Mouse (Mus musculus): ENCODE measurements around the gene Gm28035. TPM values are rescaled to one million over a fixed set of nuclear protein-coding genes. Genes with fewer than 3 reads are reported as not detected.

Gm28035 gene
- total and polyA plus RNA-seq, 3 experiments = 0.27 to 0.64 (median 0.36) TPM

DNA sequence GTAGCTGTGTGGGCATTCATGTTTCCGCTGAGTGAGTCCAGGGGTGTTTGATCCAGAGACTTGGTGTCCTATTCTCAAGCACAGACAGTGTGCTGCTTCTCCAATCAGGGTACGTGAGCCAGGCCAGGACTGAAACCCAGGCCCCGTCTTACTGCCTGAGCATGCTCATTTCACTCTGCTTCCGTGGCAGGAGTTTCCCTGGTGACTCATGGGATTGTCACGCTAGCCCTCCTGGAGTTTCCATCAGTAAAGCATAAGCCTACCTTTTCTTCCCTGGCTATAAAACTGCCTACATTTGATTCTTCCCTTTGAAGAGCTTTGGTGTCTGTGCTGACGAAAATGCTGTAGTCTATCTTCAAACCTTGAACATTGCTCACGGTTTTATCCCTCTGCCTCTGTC, 82.7 kb downstream of the Gm28035 start:
- Histone ChIP-seq H3K4me2 (ENCODE audit: insufficient read depth, low read depth, poor library complexity, severe bottlenecking) (no peak overlapping the region), H3K36me3 (replicated peaks in 1 of 2; ENCODE audit: control insufficient read depth in 1 of 2, insufficient read depth in 1 of 2, low read length in 1 of 2) (peaks cover 70 to 93% of the 10 kb centered on the region in 2 experiments), H3K27me3 (replicated peaks) (no peaks in the 10 kb centered on the region), H3K9me3 (replicated peaks; ENCODE audit: low read length) (no peaks in the 10 kb centered on the region), H3K4me1 (ENCODE audit: control insufficient read depth in 1 of 2, insufficient read depth in 2 of 2) (no peaks in the 10 kb centered on the region), H3K27ac (ENCODE audit: insufficient read depth, low read depth) (no peak overlapping the region), H3K4me3 (replicated peaks in 1 of 3; ENCODE audit: low read depth in 2 of 3, low read length in 2 of 3, poor library complexity in 1 of 3) (no peak overlapping the region), H3K9ac (ENCODE audit: insufficient read depth, low read depth) (no peak overlapping the region), H3K79me2 (replicated peaks; ENCODE audit: control insufficient read depth, extremely low read depth, insufficient read depth, poor library complexity, severe bottlenecking) (no peaks in the 10 kb centered on the region)
- no peak for DNase-seq (ENCODE audit: extremely low read depth)
- dilution Hi-C loops (cut with MboI; ENCODE audit: extremely low pct_ligation_motif_present, extremely low pct_unique_long_range_greater_than_20kb, low sequenced_read_pairs) (no loop called here), in situ Hi-C loops (cut with MboI; ENCODE audit: low pct_ligation_motif_present, low pct_unique_long_range_greater_than_20kb, low sequenced_read_pairs) (no loop called here)
- no peak for TF ChIP-seq MYC (IDR thresholded peaks at IDR 0.05; ENCODE audit: low read depth, low read length)
- TF ChIP-seq NRF1 (IDR thresholded peaks at IDR 0.05; ENCODE audit: low read depth, low read length) = 0 out of 2 replicates have a peak, but pooled peaks have one; percentile 36

DNA sequence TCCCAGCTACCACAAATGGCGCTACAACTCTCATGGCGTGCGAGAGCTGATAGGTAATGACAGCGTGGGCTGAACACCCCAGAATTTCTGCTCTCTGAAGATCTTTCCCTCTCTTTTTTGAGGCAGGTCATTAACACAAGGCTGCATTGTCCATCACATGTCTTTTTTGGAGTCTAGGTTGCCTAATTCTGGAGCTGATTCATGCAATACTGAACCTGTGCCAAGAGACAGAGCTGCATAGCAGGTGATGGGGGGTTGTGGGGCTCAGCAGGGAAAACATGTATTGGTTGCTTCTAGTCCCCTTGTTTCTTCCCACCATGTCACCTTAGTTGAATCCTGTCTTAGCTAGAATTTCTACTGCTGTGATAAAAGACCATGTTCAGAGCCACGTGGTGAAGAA, 84.9 kb downstream of the Gm28035 start:
- dilution Hi-C loops (cut with MboI; ENCODE audit: extremely low pct_ligation_motif_present, extremely low pct_unique_long_range_greater_than_20kb, low sequenced_read_pairs) (no loop called here), in situ Hi-C loops (cut with MboI; ENCODE audit: low pct_ligation_motif_present, low pct_unique_long_range_greater_than_20kb, low sequenced_read_pairs) (no loop called here)
- H3K9me3 ChIP-seq (replicated peaks; ENCODE audit: low read length) = no peaks in the 10 kb centered on the region

DNA sequence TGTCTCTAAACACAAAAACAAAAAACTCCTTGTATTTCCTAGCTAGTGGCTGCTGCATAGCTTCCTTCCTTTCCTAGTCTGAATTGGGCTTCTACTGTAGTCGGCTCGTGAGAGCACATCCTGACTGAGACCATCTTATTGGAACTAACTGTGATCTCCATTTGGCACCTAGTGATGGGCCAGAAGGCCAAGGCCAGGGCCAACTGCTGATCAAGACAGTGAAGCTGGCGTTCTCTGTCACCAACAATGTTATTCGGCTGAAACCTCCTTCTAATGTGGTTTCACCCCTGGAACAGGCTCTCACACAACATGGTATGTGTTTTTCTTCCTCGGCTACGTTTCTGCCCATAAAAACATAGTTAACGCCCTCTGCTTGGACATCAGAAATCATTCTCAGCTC, 86.9 kb downstream of the Gm28035 start:
- in situ Hi-C loops (cut with MboI; ENCODE audit: low pct_ligation_motif_present, low pct_unique_long_range_greater_than_20kb, low sequenced_read_pairs) = no loop called here
- Histone ChIP-seq H3K4me1 (ENCODE audit: control insufficient read depth in 1 of 2, insufficient read depth in 2 of 2) (no peaks in the 10 kb centered on the region), H3K9me3 (replicated peaks; ENCODE audit: low read length) (no peaks in the 10 kb centered on the region), H3K9ac (ENCODE audit: insufficient read depth, low read depth) (no peak overlapping the region), H3K27me3 (replicated peaks) (no peaks in the 10 kb centered on the region), H3K4me3 (replicated peaks in 1 of 3; ENCODE audit: low read depth in 2 of 3, low read length in 2 of 3, poor library complexity in 1 of 3) (no peak overlapping the region), H3K79me2 (replicated peaks; ENCODE audit: control insufficient read depth, extremely low read depth, insufficient read depth, poor library complexity, severe bottlenecking) (no peaks in the 10 kb centered on the region), H3K4me2 (ENCODE audit: insufficient read depth, low read depth, poor library complexity, severe bottlenecking) (no peak overlapping the region), H3K27ac (ENCODE audit: insufficient read depth, low read depth) (no peak overlapping the region), H3K36me3 (replicated peaks in 1 of 2; ENCODE audit: control insufficient read depth in 1 of 2, insufficient read depth in 1 of 2, low read length in 1 of 2) (peaks cover 70 to 97% of the 10 kb centered on the region in 2 experiments)
- dilution Hi-C loops (cut with MboI; ENCODE audit: extremely low pct_ligation_motif_present, extremely low pct_unique_long_range_greater_than_20kb, low sequenced_read_pairs) = no loop called here
- TF ChIP-seq HCFC1 (IDR thresholded peaks at IDR 0.05; ENCODE audit: low read depth, low read length) (no peak), RCOR1 (conservative IDR thresholded peaks at IDR 0.05; ENCODE audit: low read depth, low read length) (no peak), POLR2AphosphoS2 (IDR thresholded peaks at IDR 0.05; ENCODE audit: low read depth, low read length) (no peak), MYC (IDR thresholded peaks at IDR 0.05; ENCODE audit: low read depth, low read length) (no peak), USF1 (IDR thresholded peaks at IDR 0.05; ENCODE audit: low read depth, low read length) (no peak)
- no peak for DNase-seq (ENCODE audit: extremely low read depth)

More for the DNA sequence above, 84.9 kb downstream of the Gm28035 start:
- Histone ChIP-seq H3K9ac (ENCODE audit: insufficient read depth, low read depth) (no peak overlapping the region), H3K36me3 (replicated peaks in 1 of 2; ENCODE audit: control insufficient read depth in 1 of 2, insufficient read depth in 1 of 2, low read length in 1 of 2) (peaks cover 75 to 97% of the 10 kb centered on the region in 2 experiments), H3K4me3 (replicated peaks in 1 of 3; ENCODE audit: low read depth in 2 of 3, low read length in 2 of 3, poor library complexity in 1 of 3) (no peak overlapping the region), H3K4me1 (ENCODE audit: control insufficient read depth in 1 of 2, insufficient read depth in 2 of 2) (no peaks in the 10 kb centered on the region), H3K4me2 (ENCODE audit: insufficient read depth, low read depth, poor library complexity, severe bottlenecking) (no peak overlapping the region), H3K27me3 (replicated peaks) (no peaks in the 10 kb centered on the region), H3K27ac (ENCODE audit: insufficient read depth, low read depth) (no peak overlapping the region), H3K79me2 (replicated peaks; ENCODE audit: control insufficient read depth, extremely low read depth, insufficient read depth, poor library complexity, severe bottlenecking) (no peaks in the 10 kb centered on the region)
- TF ChIP-seq IRF4 (IDR thresholded peaks at IDR 0.05; ENCODE audit: low read depth, low read length) = no peak
- no peak for TF ChIP-seq RAD21 (IDR thresholded peaks at IDR 0.05; ENCODE audit: low read depth, low read length)
- no peak for TF ChIP-seq MEF2A (IDR thresholded peaks at IDR 0.05; ENCODE audit: borderline replicate concordance, low read depth, low read length)
- TF ChIP-seq ZMIZ1 (IDR thresholded peaks at IDR 0.05; ENCODE audit: low read depth, low read length) = no peak
- TF ChIP-seq POLR2A (IDR thresholded peaks at IDR 0.05; ENCODE audit: low read depth, low read length) = no peak
- no peak for TF ChIP-seq HCFC1 (IDR thresholded peaks at IDR 0.05; ENCODE audit: low read depth, low read length)
- TF ChIP-seq SMC3 (IDR thresholded peaks at IDR 0.05; ENCODE audit: low read depth, low read length) = no peak
- DNase-seq (ENCODE audit: extremely low read depth) = no peak
